Mouse (Mus musculus): ENCODE measurements around the gene Iapp.
"Not testable (repeated sequence)": the region's sequence is repeated elsewhere in the genome, so short reads cannot be mapped to it uniquely, and the experiment has no call there.

Iapp gene

GRCm38 (mm10) chr6:142298098-142298497 is at the start of gene Iapp:
Gene Iapp, plus strand, starts transcription at chr6:142298423.
- no peak for DNase-seq (ENCODE audit: low read depth, low spot score)

GRCm38 (mm10) chr6:142250738-142251307 is 47.4 kb upstream of the Iapp start:
- not testable (repeated sequence) for DNase-seq (ENCODE audit: low read depth, low spot score)

- DNase-seq (ENCODE audit: low read depth, low spot score) = no peak
These were observed 22.3 kb upstream of the Iapp start for GRCm38 (mm10) chr6:142275721-142276442.

GRCm38 (mm10) chr6:142289413-142290118 is 8.7 kb upstream of the Iapp start:
- no peak for DNase-seq (ENCODE audit: low read depth, low spot score)

GRCm38 (mm10) chr6:142305076-142305475 is 6.9 kb downstream of the Iapp start:
- DNase-seq (ENCODE audit: low read depth, low spot score) = no peak

GRCm38 (mm10) chr6:142314285-142314684 is 16.1 kb downstream of the Iapp start:
- DNase-seq (ENCODE audit: low read depth, low spot score) = no peak

- no peak for DNase-seq (ENCODE audit: low read depth, low spot score)
These were observed 18.9 kb downstream of the Iapp start for GRCm38 (mm10) chr6:142317106-142317505.

- DNase-seq (ENCODE audit: low read depth, low spot score) = no peak
These were observed 24.7 kb downstream of the Iapp start, which contains the start of gene Slco1a5 for GRCm38 (mm10) chr6:142322881-142323280. Gene Slco1a5, minus strand, starts transcription at chr6:142322981.

- no peak for DNase-seq (ENCODE audit: low read depth, low spot score)
These were observed 28.4 kb downstream of the Iapp start for GRCm38 (mm10) chr6:142326598-142326997.

GRCm38 (mm10) chr6:142329201-142329600 is 31.0 kb downstream of the Iapp start:
- DNase-seq (ENCODE audit: low read depth, low spot score) = no peak

- DNase-seq (ENCODE audit: low read depth, low spot score) = no peak
These were observed 40.7 kb downstream of the Iapp start for GRCm38 (mm10) chr6:142338961-142339360.

GRCm38 (mm10) chr6:142339576-142339975 is 41.4 kb downstream of the Iapp start:
- no peak for DNase-seq (ENCODE audit: low read depth, low spot score)

- peak; percentile 19 for DNase-seq (ENCODE audit: low read depth, low spot score)
These were observed 45.3 kb downstream of the Iapp start for GRCm38 (mm10) chr6:142343561-142343960.

GRCm38 (mm10) chr6:142345440-142346038 is 47.3 kb downstream of the Iapp start, which contains the start of gene Pyroxd1:
Gene Pyroxd1, plus strand, starts transcription at chr6:142345654.
- DNase-seq (ENCODE audit: low read depth, low spot score) = peak; percentile 83

GRCm38 (mm10) chr6:142346181-142347110 is 48.2 kb downstream of the Iapp start:
- no peak for DNase-seq (ENCODE audit: low read depth, low spot score)

GRCm38 (mm10) chr6:142347431-142348385 is 49.5 kb downstream of the Iapp start:
- DNase-seq (ENCODE audit: low read depth, low spot score) = no peak

- DNase-seq (ENCODE audit: low read depth, low spot score) = not testable (repeated sequence)
These were observed 53.9 kb downstream of the Iapp start for GRCm38 (mm10) chr6:142352099-142352498.

Measured in retina, postnatal 7 days (tissue).